Mouse (Mus musculus): ENCODE data around the gene Myh14. TPM values are rescaled to one million over a fixed set of nuclear protein-coding genes. Genes with fewer than 3 reads are reported as not detected.

Myh14 gene
- polyA plus RNA-seq, 1 experiment, result 14.7 TPM

DNA sequence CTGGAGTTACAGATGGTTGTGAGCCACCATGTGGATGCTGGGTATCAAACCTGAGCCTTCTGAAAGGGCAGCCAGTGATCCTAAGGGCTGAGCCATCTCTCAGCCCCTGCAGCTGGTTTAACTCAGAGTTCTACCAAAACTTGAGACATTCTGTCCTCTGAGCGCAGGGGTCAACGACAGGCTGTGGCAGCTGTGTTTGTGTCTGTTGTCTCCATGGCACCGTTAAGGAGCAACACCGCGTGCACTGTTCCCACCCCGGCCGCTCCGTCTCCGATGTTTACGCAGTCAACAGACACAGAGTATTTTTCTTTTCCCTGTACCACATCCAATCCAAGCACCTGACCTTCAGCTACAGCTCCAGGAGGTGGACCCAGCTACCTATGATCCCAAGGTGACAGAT lies 22.9 kb downstream of the Myh14 start:
- Histone ChIP-seq H3K9ac (ENCODE audit: low read depth, poor library complexity, severe bottlenecking) (no peak overlapping the region), H3K27ac (ENCODE audit: insufficient read depth, low read length) (no peak overlapping the region), H3K4me1 (ENCODE audit: control insufficient read depth, insufficient read depth, low read length) (no peaks in the 10 kb centered on the region), H3K4me3 (ENCODE audit: low read depth, low read length) (no peak overlapping the region), H3K27me3 (ENCODE audit: control insufficient read depth, insufficient read depth, low read length, poor library complexity, severe bottlenecking) (no peaks in the 10 kb centered on the region), H3K9me3 (replicated peaks; ENCODE audit: control insufficient read depth, insufficient read depth, low read length, poor library complexity, severe bottlenecking) (no peaks in the 10 kb centered on the region), H3K36me3 (ENCODE audit: control insufficient read depth, insufficient read depth, low read length, poor library complexity, severe bottlenecking) (no peaks in the 10 kb centered on the region)
- TF ChIP-seq CTCF (IDR thresholded peaks at IDR 0.05; ENCODE audit: low read depth, low read length) (no peak), POLR2A (IDR thresholded peaks at IDR 0.05; ENCODE audit: insufficient read depth, low read length) (no peak), EP300 (IDR thresholded peaks at IDR 0.05; ENCODE audit: insufficient read depth, low read depth, low read length) (no peak)

DNA sequence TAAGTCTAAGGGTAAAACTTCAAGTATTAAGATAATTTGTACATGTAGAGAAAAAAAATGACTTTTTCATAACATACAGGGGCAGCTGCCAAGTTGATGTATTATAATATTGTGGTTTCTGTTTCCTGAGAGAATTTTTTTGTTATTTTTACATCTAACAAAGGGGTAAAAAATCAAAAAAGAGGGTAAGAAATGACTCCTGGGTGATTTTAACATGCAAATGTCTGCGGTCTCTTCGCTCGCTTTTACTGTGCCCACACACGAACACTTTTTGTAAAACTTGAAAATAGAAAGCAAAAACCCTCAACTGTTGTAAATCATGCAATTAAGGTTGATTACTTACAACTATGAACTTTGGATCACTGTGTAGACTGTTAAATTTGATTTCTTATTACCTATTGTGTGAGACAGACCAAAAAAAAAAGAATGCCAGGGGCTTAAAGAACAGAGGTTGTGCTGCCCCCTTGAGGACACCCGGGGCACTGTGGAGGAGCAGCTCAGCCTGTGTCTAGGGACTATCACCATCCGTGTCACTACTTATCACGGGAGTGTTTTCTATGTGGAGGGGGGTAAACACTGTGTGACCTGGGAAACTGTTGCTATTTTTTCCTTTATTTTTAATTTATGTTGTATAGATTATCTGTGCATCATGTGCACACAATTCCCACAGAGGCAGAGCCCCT lies 23.5 kb downstream of the Myh14 start:
- Histone ChIP-seq H3K4me3 (ENCODE audit: low read depth, low read length) (no peak overlapping the region), H3K27me3 (ENCODE audit: control insufficient read depth, insufficient read depth, low read length, poor library complexity, severe bottlenecking) (no peaks in the 10 kb centered on the region), H3K9me3 (replicated peaks; ENCODE audit: control insufficient read depth, insufficient read depth, low read length, poor library complexity, severe bottlenecking) (no peaks in the 10 kb centered on the region), H3K4me1 (ENCODE audit: control insufficient read depth, insufficient read depth, low read length) (no peaks in the 10 kb centered on the region), H3K27ac (ENCODE audit: insufficient read depth, low read length) (no peak overlapping the region), H3K36me3 (ENCODE audit: control insufficient read depth, insufficient read depth, low read length, poor library complexity, severe bottlenecking) (no peaks in the 10 kb centered on the region), H3K9ac (ENCODE audit: low read depth, poor library complexity, severe bottlenecking) (no peak overlapping the region)
- TF ChIP-seq CTCF (IDR thresholded peaks at IDR 0.05; ENCODE audit: low read depth, low read length), result peak; percentile 83
- TF ChIP-seq POLR2A (IDR thresholded peaks at IDR 0.05; ENCODE audit: insufficient read depth, low read length), result no peak
- no peak for TF ChIP-seq EP300 (IDR thresholded peaks at IDR 0.05; ENCODE audit: insufficient read depth, low read depth, low read length)

DNA sequence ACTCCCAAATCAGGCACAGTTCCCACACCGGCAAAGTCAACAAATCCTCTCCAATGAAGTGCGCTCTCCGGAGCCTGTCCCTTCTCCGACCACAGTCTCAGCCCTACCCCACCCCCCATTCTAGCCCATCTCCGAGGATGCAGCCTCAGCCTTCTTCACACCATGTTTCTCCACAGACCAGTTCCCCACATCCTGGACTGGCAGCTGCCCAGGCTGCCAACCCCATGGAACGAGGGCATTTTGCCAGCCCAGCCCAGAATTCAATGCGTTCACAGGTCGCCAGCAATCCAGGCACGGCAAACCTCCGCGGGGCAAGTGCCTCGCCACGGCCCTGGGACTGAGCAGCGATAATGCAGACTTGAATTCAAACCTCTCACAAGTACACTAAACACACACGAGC lies 24.7 kb downstream of the Myh14 start:
- no peaks in the 10 kb centered on the region for H3K36me3 ChIP-seq (ENCODE audit: control insufficient read depth, insufficient read depth, low read length, poor library complexity, severe bottlenecking)
- no peaks in the 10 kb centered on the region for H3K4me1 ChIP-seq (ENCODE audit: control insufficient read depth, insufficient read depth, low read length)
- no peaks in the 10 kb centered on the region for H3K9me3 ChIP-seq (replicated peaks; ENCODE audit: control insufficient read depth, insufficient read depth, low read length, poor library complexity, severe bottlenecking)
- H3K27ac ChIP-seq (ENCODE audit: insufficient read depth, low read length), result no peak overlapping the region
- no peaks in the 10 kb centered on the region for H3K27me3 ChIP-seq (ENCODE audit: control insufficient read depth, insufficient read depth, low read length, poor library complexity, severe bottlenecking)
- TF ChIP-seq EP300 (IDR thresholded peaks at IDR 0.05; ENCODE audit: insufficient read depth, low read depth, low read length) (no peak), POLR2A (IDR thresholded peaks at IDR 0.05; ENCODE audit: insufficient read depth, low read length) (no peak), CTCF (IDR thresholded peaks at IDR 0.05; ENCODE audit: low read depth, low read length) (no peak)
- H3K9ac ChIP-seq (ENCODE audit: low read depth, poor library complexity, severe bottlenecking), result 0 out of 2 replicates have a peak overlapping the region, but pooled peaks have one; percentile 13
- peak overlapping the region; percentile 13; the same call in 1 of the 2 replicates for H3K4me3 ChIP-seq (ENCODE audit: low read depth, low read length)

DNA sequence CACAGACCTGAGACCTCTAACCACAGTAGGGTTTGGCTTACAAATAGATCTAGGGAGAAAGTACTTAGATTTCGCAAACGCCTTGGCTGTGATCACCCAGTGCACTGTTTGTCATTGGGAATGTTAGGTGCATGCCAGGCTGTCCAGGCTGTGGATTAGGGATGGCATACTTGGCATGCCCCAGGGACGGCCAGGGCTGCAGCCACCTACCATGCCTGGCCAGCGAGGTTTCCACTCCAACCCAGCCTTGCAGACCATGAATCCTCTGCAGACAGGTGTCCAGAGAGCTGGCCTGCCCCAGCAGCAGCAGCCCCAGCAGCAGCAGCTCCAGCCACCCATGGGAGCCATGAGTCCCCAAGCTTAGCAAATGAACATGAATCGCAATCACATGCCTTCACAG lies 25.4 kb downstream of the Myh14 start:
- TF ChIP-seq EP300 (IDR thresholded peaks at IDR 0.05; ENCODE audit: insufficient read depth, low read depth, low read length), result no peak
- no peak for TF ChIP-seq CTCF (IDR thresholded peaks at IDR 0.05; ENCODE audit: low read depth, low read length)
- no peak for TF ChIP-seq POLR2A (IDR thresholded peaks at IDR 0.05; ENCODE audit: insufficient read depth, low read length)
- no peak overlapping the region for H3K27ac ChIP-seq (ENCODE audit: insufficient read depth, low read length)
- no peaks in the 10 kb centered on the region for H3K27me3 ChIP-seq (ENCODE audit: control insufficient read depth, insufficient read depth, low read length, poor library complexity, severe bottlenecking)
- H3K4me3 ChIP-seq (ENCODE audit: low read depth, low read length), result no peak overlapping the region
- no peaks in the 10 kb centered on the region for H3K4me1 ChIP-seq (ENCODE audit: control insufficient read depth, insufficient read depth, low read length)
- no peaks in the 10 kb centered on the region for H3K9me3 ChIP-seq (replicated peaks; ENCODE audit: control insufficient read depth, insufficient read depth, low read length, poor library complexity, severe bottlenecking)
- no peaks in the 10 kb centered on the region for H3K36me3 ChIP-seq (ENCODE audit: control insufficient read depth, insufficient read depth, low read length, poor library complexity, severe bottlenecking)
- H3K9ac ChIP-seq (ENCODE audit: low read depth, poor library complexity, severe bottlenecking), result no peak overlapping the region

DNA sequence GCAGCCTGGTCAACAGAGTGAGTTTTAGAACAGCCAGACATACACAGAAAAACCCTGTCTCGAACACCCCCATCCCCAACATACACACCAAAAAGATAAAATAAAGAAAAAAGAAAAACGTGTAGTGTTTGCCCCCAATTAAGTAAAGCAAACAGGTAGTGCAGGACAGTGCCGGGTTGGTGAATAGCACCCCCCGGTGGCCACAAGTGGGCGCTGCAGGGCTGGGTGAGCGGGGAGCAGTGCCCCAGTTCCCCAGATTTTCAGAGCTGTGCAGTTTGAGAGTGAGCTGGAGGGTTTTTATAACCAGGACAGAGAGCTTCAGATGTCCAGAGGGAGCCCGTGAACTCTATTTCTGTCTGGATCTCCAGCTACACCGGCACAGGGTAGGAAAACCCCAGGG lies 28.8 kb downstream of the Myh14 start:
- no peaks in the 10 kb centered on the region for H3K4me1 ChIP-seq (ENCODE audit: control insufficient read depth, insufficient read depth, low read length)
- no peak overlapping the region for H3K27ac ChIP-seq (ENCODE audit: insufficient read depth, low read length)
- H3K9me3 ChIP-seq (replicated peaks; ENCODE audit: control insufficient read depth, insufficient read depth, low read length, poor library complexity, severe bottlenecking), result no peaks in the 10 kb centered on the region
- H3K27me3 ChIP-seq (ENCODE audit: control insufficient read depth, insufficient read depth, low read length, poor library complexity, severe bottlenecking), result no peaks in the 10 kb centered on the region
- TF ChIP-seq CTCF (IDR thresholded peaks at IDR 0.05; ENCODE audit: low read depth, low read length), result peak; percentile 91
- TF ChIP-seq EP300 (IDR thresholded peaks at IDR 0.05; ENCODE audit: insufficient read depth, low read depth, low read length), result no peak
- no peak for TF ChIP-seq POLR2A (IDR thresholded peaks at IDR 0.05; ENCODE audit: insufficient read depth, low read length)
- no peak overlapping the region for H3K4me3 ChIP-seq (ENCODE audit: low read depth, low read length)
- H3K9ac ChIP-seq (ENCODE audit: low read depth, poor library complexity, severe bottlenecking), result peak overlapping the region; percentile 17; the same call in 1 of the 2 replicates
- H3K36me3 ChIP-seq (ENCODE audit: control insufficient read depth, insufficient read depth, low read length, poor library complexity, severe bottlenecking), result no peaks in the 10 kb centered on the region

DNA sequence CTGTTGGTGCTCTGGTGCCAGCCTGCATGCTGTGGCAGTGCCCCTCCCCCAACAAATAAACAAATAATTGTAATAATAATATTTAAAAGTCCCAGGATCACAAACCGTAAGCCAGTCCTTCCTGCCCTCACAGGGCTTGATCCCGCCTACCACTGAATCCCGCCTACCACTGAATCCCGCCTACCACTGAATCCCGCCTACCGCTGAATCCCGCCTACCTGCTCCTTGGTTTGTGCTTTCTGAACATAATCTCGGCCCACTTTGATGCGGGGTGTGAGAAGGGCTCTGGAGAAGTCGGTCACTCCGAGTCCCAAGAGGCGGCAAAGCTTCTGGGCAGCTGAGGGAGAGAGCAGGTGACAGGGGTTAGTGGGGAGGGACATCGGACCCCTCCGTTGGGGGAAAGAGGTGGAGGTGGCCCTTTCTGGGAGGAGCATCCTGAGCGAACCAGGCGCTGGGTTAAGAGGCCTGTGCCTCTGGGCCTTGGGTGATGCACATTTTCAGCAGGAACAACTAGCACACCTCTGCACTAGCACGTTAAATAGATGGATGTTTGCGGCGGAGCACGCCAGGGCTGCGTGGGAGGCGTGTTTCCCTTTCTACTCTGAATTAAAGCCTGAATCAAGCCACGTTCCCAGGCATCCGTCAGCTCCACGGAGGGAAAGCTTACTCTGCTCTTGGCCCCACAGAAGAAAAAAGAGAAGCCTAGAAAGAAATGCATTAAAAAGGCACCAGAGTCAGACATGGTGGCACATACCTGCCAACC lies 29.6 kb downstream of the Myh14 start:
- Histone ChIP-seq H3K4me1 (ENCODE audit: control insufficient read depth, insufficient read depth, low read length) (no peaks in the 10 kb centered on the region), H3K4me3 (ENCODE audit: low read depth, low read length) (peak overlapping the region; percentile 67), H3K27me3 (ENCODE audit: control insufficient read depth, insufficient read depth, low read length, poor library complexity, severe bottlenecking) (no peaks in the 10 kb centered on the region), H3K9me3 (replicated peaks; ENCODE audit: control insufficient read depth, insufficient read depth, low read length, poor library complexity, severe bottlenecking) (no peaks in the 10 kb centered on the region), H3K27ac (ENCODE audit: insufficient read depth, low read length) (no peak overlapping the region), H3K36me3 (ENCODE audit: control insufficient read depth, insufficient read depth, low read length, poor library complexity, severe bottlenecking) (no peaks in the 10 kb centered on the region), H3K9ac (ENCODE audit: low read depth, poor library complexity, severe bottlenecking) (peak overlapping the region; percentile 17)
- TF ChIP-seq EP300 (IDR thresholded peaks at IDR 0.05; ENCODE audit: insufficient read depth, low read depth, low read length) (no peak), CTCF (IDR thresholded peaks at IDR 0.05; ENCODE audit: low read depth, low read length) (no peak), POLR2A (IDR thresholded peaks at IDR 0.05; ENCODE audit: insufficient read depth, low read length) (no peak)

Measured in ES-Bruce4 (cell line).